Mouse (Mus musculus) erythroblast, embryonic 14.5 days (primary cell): ENCODE data around the gene Olfr1122. TPM values are rescaled to one million over a fixed set of nuclear protein-coding genes. Genes with fewer than 3 reads are reported as not detected.
"Not testable (repeated sequence)": the region's sequence is repeated elsewhere in the genome, so short reads cannot be mapped to it uniquely, and the experiment has no call there.

Source experiments
- H3K27me3 ChIP-seq: 2 replicates; pipeline ENCODE4 v1.6.1; 2012; ENCODE audit warnings: inconsistent platforms; ENCODE audit not compliant: control insufficient read depth
- H3K36me3 ChIP-seq: 2 replicates; pipeline ENCODE4 v1.6.1; 2012; ENCODE audit warnings: mild to moderate bottlenecking, inconsistent platforms; ENCODE audit not compliant: control insufficient read depth
- H3K4me1 ChIP-seq: 2 replicates; pipeline ENCODE4 v1.6.1; 2012; ENCODE audit warnings: inconsistent platforms; ENCODE audit not compliant: control insufficient read depth
- H3K4me3 ChIP-seq: replicated peaks from 2 replicates; pipeline ENCODE3; 2012; ENCODE audit warnings: moderate library complexity, mild to moderate bottlenecking, inconsistent platforms
- H3K9me3 ChIP-seq: 2 replicates; pipeline ENCODE4 v1.6.1; 2012; ENCODE audit warnings: low read length, inconsistent platforms, mixed read lengths; ENCODE audit not compliant: control insufficient read depth
- GATA1 ChIP-seq: IDR thresholded peaks from 2 replicates; pipeline ENCODE4 v1.6.1; 2012; ENCODE audit warnings: low read length, inconsistent platforms, mixed read lengths
- TAL1 ChIP-seq: IDR thresholded peaks from 3 replicates; pipeline ENCODE4 v1.6.1; 2012; ENCODE audit warnings: low read length, inconsistent platforms, mixed read lengths
- polyA plus RNA-seq: library from polyadenylated mRNA; stranded (reverse); fragments of >175 nt; gene quantifications from 2 replicates; pipeline ENCODE4 v1.2.3, GENCODE M21; 2012

Gene Olfr1122
- polyA plus RNA-seq = not detected in 2 replicates

GRCm38 (mm10) chr2:87385549-87385948 lies at the start of gene Olfr1122:
Olfr1122 (plus strand) TSS chr2:87385849.
- Histone ChIP-seq H3K4me3 (no peak within 1 kb of the TSS), H3K4me1 (no peaks in the 10 kb centered on the region), H3K9me3 (peaks cover 2% of the 10 kb centered on the region; the same call in 1 of the 2 replicates), H3K27me3 (no peaks in the 10 kb centered on the region), H3K36me3 (no peaks in the 10 kb centered on the region)
- no peak for TF ChIP-seq GATA1
- no peak for TF ChIP-seq TAL1

GRCm38 (mm10) chr2:87354515-87354914 lies 31.1 kb upstream of the Olfr1122 start, which contains the start of gene Olfr1120:
Olfr1120 (plus strand) TSS chr2:87354815.
- Histone ChIP-seq H3K9me3 (no peaks in the 10 kb centered on the region), H3K4me1 (no peaks in the 10 kb centered on the region), H3K27me3 (no peaks in the 10 kb centered on the region), H3K36me3 (no peaks in the 10 kb centered on the region), H3K4me3 (no peak within 1 kb of the TSS)
- TF ChIP-seq TAL1 = no peak
- TF ChIP-seq GATA1 = no peak

GRCm38 (mm10) chr2:87360121-87360520 lies 25.5 kb upstream of the Olfr1122 start:
- H3K9me3 ChIP-seq, H3K36me3 ChIP-seq, H3K4me1 ChIP-seq, H3K27me3 ChIP-seq, H3K4me3 ChIP-seq: not testable (repeated sequence)

GRCm38 (mm10) chr2:87369595-87369994 lies 16.1 kb upstream of the Olfr1122 start, which contains the start of gene Olfr1121:
Olfr1121 (plus strand) TSS chr2:87369895.
- Histone ChIP-seq H3K4me3 (no peak within 1 kb of the TSS), H3K9me3 (no peaks in the 10 kb centered on the region), H3K36me3 (no peaks in the 10 kb centered on the region), H3K4me1 (no peaks in the 10 kb centered on the region), H3K27me3 (no peaks in the 10 kb centered on the region)
- TF ChIP-seq TAL1 = no peak
- TF ChIP-seq GATA1 = no peak

GRCm38 (mm10) chr2:87371726-87372125 lies 13.9 kb upstream of the Olfr1122 start:
- H3K4me1 ChIP-seq = no peaks in the 10 kb centered on the region
- H3K9me3 ChIP-seq = no peaks in the 10 kb centered on the region
- no peaks in the 10 kb centered on the region for H3K36me3 ChIP-seq
- TF ChIP-seq GATA1 = no peak
- H3K4me3 ChIP-seq = no peak overlapping the region
- H3K27me3 ChIP-seq = no peaks in the 10 kb centered on the region

GRCm38 (mm10) chr2:87383935-87384334 lies 1.7 kb upstream of the Olfr1122 start:
- H3K4me1 ChIP-seq = no peaks in the 10 kb centered on the region
- TF ChIP-seq TAL1 = no peak
- TF ChIP-seq GATA1 = no peak
- H3K27me3 ChIP-seq = no peaks in the 10 kb centered on the region
- H3K4me3 ChIP-seq = no peak overlapping the region
- H3K36me3 ChIP-seq = no peaks in the 10 kb centered on the region
- H3K9me3 ChIP-seq = peaks cover 2% of the 10 kb centered on the region; the same call in 1 of the 2 replicates

- not testable (repeated sequence) for H3K9me3 ChIP-seq, H3K27me3 ChIP-seq, H3K4me1 ChIP-seq, H3K4me3 ChIP-seq, H3K36me3 ChIP-seq
Measured at GRCm38 (mm10) chr2:87393605-87394004, 8.0 kb downstream of the Olfr1122 start.

- not testable (repeated sequence) for H3K9me3 ChIP-seq, H3K27me3 ChIP-seq, H3K4me1 ChIP-seq, H3K4me3 ChIP-seq, H3K36me3 ChIP-seq
Measured at GRCm38 (mm10) chr2:87394686-87395085, 9.0 kb downstream of the Olfr1122 start.

- Histone ChIP-seq H3K4me3 (no peak within 1 kb of the TSS), H3K27me3 (no peaks in the 10 kb centered on the region), H3K36me3 (no peaks in the 10 kb centered on the region), H3K4me1 (no peaks in the 10 kb centered on the region), H3K9me3 (no peaks in the 10 kb centered on the region)
- TF ChIP-seq TAL1 = no peak
- no peak for TF ChIP-seq GATA1
Measured at GRCm38 (mm10) chr2:87416335-87416734, 30.7 kb downstream of the Olfr1122 start, which contains the start of gene Olfr1123. Olfr1123 (plus strand) TSS chr2:87416635.

GRCm38 (mm10) chr2:87429975-87430374 lies 44.3 kb downstream of the Olfr1122 start, which contains the start of gene Olfr1124:
Olfr1124 (plus strand) TSS chr2:87430275.
- Histone ChIP-seq H3K4me1 (no peaks in the 10 kb centered on the region), H3K9me3 (no peaks in the 10 kb centered on the region), H3K4me3 (no peak within 1 kb of the TSS), H3K36me3 (no peaks in the 10 kb centered on the region), H3K27me3 (no peaks in the 10 kb centered on the region)
- TF ChIP-seq GATA1 = no peak
- no peak for TF ChIP-seq TAL1
